Mouse (Mus musculus) bone marrow macrophage, adult 2 months (primary cell): Measurements from ENCODE around the gene Slco1a4. TPM values are rescaled to one million over a fixed set of nuclear protein-coding genes. Genes with fewer than 3 reads are reported as not detected.

Experiments used
- H3K27ac ChIP-seq: 2 replicates; pipeline ENCODE4 v1.5.1; 2012; ENCODE audit warnings: low read depth, low read length; ENCODE audit not compliant: insufficient read depth
- H3K4me1 ChIP-seq: 2 replicates; pipeline ENCODE4 v1.6.1; 2012; ENCODE audit warnings: low read length; ENCODE audit not compliant: control insufficient read depth, insufficient read depth
- H3K4me3 ChIP-seq: 2 replicates; pipeline ENCODE4 v1.5.1; 2012; ENCODE audit warnings: mild to moderate bottlenecking, low read length, moderate library complexity; ENCODE audit not compliant: insufficient read depth
- CTCF ChIP-seq: IDR thresholded peaks from 2 replicates; pipeline ENCODE4 v1.5.1; 2012; ENCODE audit warnings: low read depth, mild to moderate bottlenecking, low read length, moderate library complexity
- POLR2A ChIP-seq: IDR thresholded peaks from 2 replicates; pipeline ENCODE4 v1.6.1; 2012; ENCODE audit warnings: mild to moderate bottlenecking, low read depth, low read length, borderline replicate concordance
- polyA plus RNA-seq: library from polyadenylated mRNA; stranded (reverse); fragments of >200 nt; gene quantifications from 2 replicates; pipeline ENCODE4 v1.2.4, GENCODE M21; 2012; ENCODE audit not compliant: missing spikeins, insufficient read depth, insufficient read length

Gene Slco1a4
- polyA plus RNA-seq, 1 experiment, result not detected

DNA sequence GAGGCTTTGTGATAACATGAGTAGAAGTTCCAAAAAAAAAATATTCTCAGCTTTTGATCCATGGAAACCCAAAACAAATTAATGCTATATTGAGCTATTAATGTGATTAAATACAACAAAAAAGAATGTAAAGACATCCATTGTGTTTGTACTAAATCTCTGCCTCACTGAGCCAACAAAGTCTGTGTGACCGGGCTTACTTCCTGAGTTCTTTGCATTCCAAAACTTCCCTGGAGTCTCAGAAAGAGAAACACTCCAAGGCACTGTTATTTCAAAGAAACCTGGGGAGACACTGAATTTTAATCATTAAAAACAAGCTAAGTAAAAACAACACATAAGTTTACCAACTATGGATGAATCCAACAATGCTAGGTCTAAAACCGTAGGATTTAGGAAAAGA lies 2.4 kb downstream of the Slco1a4 start:
- no peak overlapping the region for H3K4me3 ChIP-seq
- no peak overlapping the region for H3K27ac ChIP-seq
- TF ChIP-seq CTCF, result no peak
- TF ChIP-seq POLR2A, result no peak
- H3K4me1 ChIP-seq, result no peaks in the 10 kb centered on the region

DNA sequence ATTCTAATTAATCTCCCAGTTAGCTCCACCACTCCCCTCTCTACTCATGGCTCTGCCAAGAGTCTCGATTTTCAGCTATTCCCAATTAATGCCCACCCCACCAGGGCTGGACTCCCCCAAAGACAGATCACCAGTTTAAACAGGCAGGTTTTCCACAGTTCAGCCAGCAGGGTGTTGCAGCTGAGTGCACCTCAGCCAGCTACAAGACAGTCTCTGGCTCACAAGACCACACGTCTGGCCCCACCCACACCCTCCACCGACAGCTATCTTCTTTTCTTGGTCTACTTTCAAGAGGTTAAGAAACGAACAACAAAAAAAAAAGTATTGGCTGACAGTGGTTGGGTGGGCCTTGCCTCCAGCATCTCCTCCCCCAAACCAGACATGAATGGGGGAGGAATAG lies 6.9 kb downstream of the Slco1a4 start:
- H3K4me3 ChIP-seq, result no peak overlapping the region
- no peak for TF ChIP-seq POLR2A
- TF ChIP-seq CTCF, result no peak
- H3K4me1 ChIP-seq, result no peaks in the 10 kb centered on the region
- no peak overlapping the region for H3K27ac ChIP-seq

- H3K27ac ChIP-seq, result no peak overlapping the region
- no peak overlapping the region for H3K4me3 ChIP-seq
- no peaks in the 10 kb centered on the region for H3K4me1 ChIP-seq
- TF ChIP-seq CTCF, result no peak
- no peak for TF ChIP-seq POLR2A
These were observed 58.2 kb downstream of the Slco1a4 start for GRCm38 (mm10) chr6:141797837-141798236.

GRCm38 (mm10) chr6:141774476-141774875 lies 81.5 kb downstream of the Slco1a4 start:
- TF ChIP-seq POLR2A (no peak), CTCF (no peak)
- no peak overlapping the region for H3K27ac ChIP-seq
- no peak overlapping the region for H3K4me3 ChIP-seq
- no peaks in the 10 kb centered on the region for H3K4me1 ChIP-seq

DNA sequence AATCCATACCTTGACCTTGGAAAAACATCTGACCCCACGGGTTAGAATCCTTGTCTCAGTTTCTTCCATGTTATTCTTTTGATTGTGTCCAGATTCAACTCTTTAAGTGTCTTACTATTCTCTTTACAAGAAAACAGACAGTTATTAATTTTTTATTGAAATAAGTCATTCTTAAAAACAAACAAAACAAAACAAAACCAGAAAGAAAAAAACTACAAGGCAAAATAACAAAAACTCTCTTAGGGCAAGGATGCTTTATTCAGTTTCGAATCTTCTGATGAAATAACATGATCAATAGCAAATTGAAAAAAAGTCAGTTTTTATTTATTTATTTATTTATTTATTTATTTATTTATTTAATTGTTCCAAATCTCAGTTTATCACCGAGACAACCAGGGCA lies 82.3 kb downstream of the Slco1a4 start, which contains the start of gene Gm5724:
Gene Gm5724 (minus strand): TSS at position 101 of the 400 bp plus-strand sequence.
- H3K27ac ChIP-seq, result no peak within 1 kb of the TSS
- TF ChIP-seq POLR2A (no peak), CTCF (no peak)
- H3K4me3 ChIP-seq, result no peak within 1 kb of the TSS
- no peaks in the 10 kb centered on the region for H3K4me1 ChIP-seq

Other genes starting within 250 kb of the Slco1a4 start
- not detected in 2 replicates for gene Slco1b2, start 226.7 kb downstream of the Slco1a4 start, polyA plus RNA-seq
- not detected in 2 replicates for gene Gm5724, start 82.4 kb downstream of the Slco1a4 start, polyA plus RNA-seq
- gene Slco1a1, start 90.8 kb upstream of the Slco1a4 start, polyA plus RNA-seq, result not detected in 2 replicates
- not detected in 2 replicates for gene Gm6614, start 155.2 kb upstream of the Slco1a4 start, polyA plus RNA-seq